Mouse (Mus musculus) C2C12 (cell line): ENCODE data around the gene Zscan12.

ENCODE experiments used
- CTCF ChIP-seq: IDR thresholded peaks from one replicate; pipeline ENCODE4 v1.5.1; 2011; ENCODE audit not compliant: control insufficient read depth, insufficient read depth, insufficient read length
- FOSL1 ChIP-seq: IDR thresholded peaks from one replicate; pipeline ENCODE4 v1.8.0; 2011; ENCODE audit warnings: mild to moderate bottlenecking, low read length; ENCODE audit not compliant: poor library complexity, insufficient read depth, severe bottlenecking
- MAX ChIP-seq: IDR thresholded peaks from one replicate; pipeline ENCODE4 v1.6.1; 2011; ENCODE audit warnings: mild to moderate bottlenecking, control low read depth
- MYOD1 ChIP-seq: IDR thresholded peaks from one replicate; pipeline ENCODE4 v1.6.1; 2011; ENCODE audit warnings: low read depth; ENCODE audit not compliant: control insufficient read depth, insufficient read length
- MYOG ChIP-seq: IDR thresholded peaks from one replicate; pipeline ENCODE4 v1.6.1; 2011; ENCODE audit not compliant: control insufficient read depth, insufficient read length; ENCODE audit errors: extremely low read depth

GRCm38 (mm10) chr13:21320262-21320661 is 42.4 kb upstream of the Zscan12 start:
- TF ChIP-seq CTCF, result no peak
- TF ChIP-seq MYOD1, result no peak
- no peak for TF ChIP-seq MYOG
- no peak for TF ChIP-seq FOSL1
- no peak for TF ChIP-seq MAX
